Mouse (Mus musculus): ENCODE measurements around the gene Ddx59. TPM values are rescaled to one million over a fixed set of nuclear protein-coding genes. Genes with fewer than 3 reads are reported as not detected.

The Ddx59 gene
- polyA plus RNA-seq, 1 experiment from 2014 or later, result 14.0 TPM

DNA sequence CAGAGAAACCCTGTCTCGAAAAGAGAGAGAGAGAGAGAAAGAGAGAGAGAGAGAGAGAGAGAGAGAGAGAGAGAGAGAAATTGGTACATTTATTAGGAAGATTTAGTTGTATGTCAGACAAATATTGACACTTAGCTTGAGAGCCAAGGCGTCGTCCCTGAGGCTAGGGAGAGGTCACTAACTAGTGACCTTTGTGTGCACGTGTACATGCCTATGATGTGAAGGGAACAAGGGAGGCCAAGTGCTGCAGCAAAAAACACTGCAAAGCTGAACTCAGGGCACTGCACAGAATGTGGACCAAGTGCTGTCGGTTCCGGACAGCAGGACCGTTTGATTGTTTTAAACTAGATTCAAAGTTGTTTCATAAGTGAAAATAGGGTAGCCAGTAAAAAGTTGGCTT is 25.7 kb downstream of the Ddx59 start:
- ATAC-seq (replicated peaks; ENCODE audit: insufficient number of reproducible peaks, low FRiP score, low TSS enrichment), result no peak
- WGBS (ENCODE audit: insufficient replicate concordance), result 81% methylated on average over 7 of the region's 7 CpGs
- Histone ChIP-seq H3K9me3 (replicated peaks; ENCODE audit: control insufficient read depth, low read length) (no peaks in the 10 kb centered on the region), H3K27me3 (ENCODE audit: control insufficient read depth, insufficient read depth, low read length) (no peaks in the 10 kb centered on the region), H3K36me3 (ENCODE audit: control insufficient read depth, insufficient read depth, low read length) (no peaks in the 10 kb centered on the region), H3K4me3 (ENCODE audit: low read depth, low read length) (no peak overlapping the region), H3K4me1 (ENCODE audit: control insufficient read depth, insufficient read depth, low read length) (no peaks in the 10 kb centered on the region), H3K9ac (ENCODE audit: low read depth, low read length) (no peak overlapping the region), H3K4me2 (no peak overlapping the region), H3K27ac (ENCODE audit: low read depth, low read length) (no peak overlapping the region)

DNA sequence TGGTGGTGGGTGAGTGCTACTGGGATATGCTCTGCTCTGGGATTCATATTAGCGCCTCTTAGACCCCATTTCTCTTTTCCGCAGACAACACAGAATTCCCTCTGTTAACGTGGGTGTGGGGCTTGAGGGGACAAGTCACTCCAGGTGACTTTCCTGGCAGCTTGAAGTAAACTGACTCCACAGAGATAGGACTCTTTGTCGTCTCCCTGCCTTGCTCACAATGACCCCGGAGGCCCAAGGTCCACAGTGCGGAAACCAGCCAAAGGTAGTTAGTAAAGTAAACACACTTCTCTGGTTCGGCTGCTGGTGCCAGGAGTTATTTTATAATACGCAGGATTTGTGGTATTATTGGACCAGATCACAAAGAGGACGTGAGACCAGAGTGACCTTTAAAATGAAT is 27.7 kb downstream of the Ddx59 start:
- 73% methylated on average over 9 of the region's 9 CpGs for WGBS (ENCODE audit: insufficient replicate concordance)
- no peak overlapping the region for H3K9ac ChIP-seq (ENCODE audit: low read depth, low read length)
- H3K4me2 ChIP-seq, result no peak overlapping the region
- no peak for ATAC-seq (replicated peaks; ENCODE audit: insufficient number of reproducible peaks, low FRiP score, low TSS enrichment)
- no peaks in the 10 kb centered on the region for H3K4me1 ChIP-seq (ENCODE audit: control insufficient read depth, insufficient read depth, low read length)
- H3K4me3 ChIP-seq (ENCODE audit: low read depth, low read length), result no peak overlapping the region
- H3K9me3 ChIP-seq (replicated peaks; ENCODE audit: control insufficient read depth, low read length), result no peaks in the 10 kb centered on the region
- no peaks in the 10 kb centered on the region for H3K27me3 ChIP-seq (ENCODE audit: control insufficient read depth, insufficient read depth, low read length)
- H3K27ac ChIP-seq (ENCODE audit: low read depth, low read length), result no peak overlapping the region
- no peaks in the 10 kb centered on the region for H3K36me3 ChIP-seq (ENCODE audit: control insufficient read depth, insufficient read depth, low read length)

- 76% methylated on average over 12 of the region's 12 CpGs for WGBS (ENCODE audit: insufficient replicate concordance)
- no peaks in the 10 kb centered on the region for H3K27me3 ChIP-seq (ENCODE audit: control insufficient read depth, insufficient read depth, low read length)
- no peak overlapping the region for H3K4me3 ChIP-seq (ENCODE audit: low read depth, low read length)
- H3K9ac ChIP-seq (ENCODE audit: low read depth, low read length), result no peak overlapping the region
- no peaks in the 10 kb centered on the region for H3K9me3 ChIP-seq (replicated peaks; ENCODE audit: control insufficient read depth, low read length)
- H3K27ac ChIP-seq (ENCODE audit: low read depth, low read length), result no peak overlapping the region
- H3K4me1 ChIP-seq (ENCODE audit: control insufficient read depth, insufficient read depth, low read length), result no peaks in the 10 kb centered on the region
- ATAC-seq (replicated peaks; ENCODE audit: insufficient number of reproducible peaks, low FRiP score, low TSS enrichment), result no peak
- no peak overlapping the region for H3K4me2 ChIP-seq
- H3K36me3 ChIP-seq (ENCODE audit: control insufficient read depth, insufficient read depth, low read length), result no peaks in the 10 kb centered on the region
These were observed 29.6 kb downstream of the Ddx59 start for GRCm38 (mm10) chr1:136444555-136445255.

DNA sequence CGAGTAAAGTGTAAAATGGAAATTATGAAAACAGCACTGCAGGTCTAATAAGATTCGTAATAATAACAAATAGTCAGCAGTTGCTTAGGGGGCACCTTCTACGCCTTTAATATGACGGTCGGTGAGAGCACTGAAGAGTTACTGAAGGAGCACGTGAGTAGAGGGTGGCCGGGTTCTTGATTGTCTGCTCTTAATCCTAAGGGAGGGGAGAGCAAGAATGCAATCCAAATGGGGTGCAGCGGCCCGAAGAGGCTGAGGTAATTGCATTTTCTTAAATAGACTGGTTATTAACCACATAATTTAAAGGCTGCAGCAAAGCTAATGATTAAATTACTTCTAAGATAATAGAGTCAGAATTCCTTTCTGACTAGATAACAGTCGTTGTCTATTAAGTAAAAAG is 31.9 kb downstream of the Ddx59 start:
- H3K4me3 ChIP-seq (ENCODE audit: low read depth, low read length), result no peak overlapping the region
- H3K4me1 ChIP-seq (ENCODE audit: control insufficient read depth, insufficient read depth, low read length), result no peaks in the 10 kb centered on the region
- H3K9ac ChIP-seq (ENCODE audit: low read depth, low read length), result no peak overlapping the region
- no peak overlapping the region for H3K27ac ChIP-seq (ENCODE audit: low read depth, low read length)
- H3K27me3 ChIP-seq (ENCODE audit: control insufficient read depth, insufficient read depth, low read length), result no peaks in the 10 kb centered on the region
- no peaks in the 10 kb centered on the region for H3K36me3 ChIP-seq (ENCODE audit: control insufficient read depth, insufficient read depth, low read length)
- ATAC-seq (replicated peaks; ENCODE audit: insufficient number of reproducible peaks, low FRiP score, low TSS enrichment), result no peak
- WGBS (ENCODE audit: insufficient replicate concordance), result 85% methylated on average over 10 of the region's 10 CpGs
- no peaks in the 10 kb centered on the region for H3K9me3 ChIP-seq (replicated peaks; ENCODE audit: control insufficient read depth, low read length)
- no peak overlapping the region for H3K4me2 ChIP-seq

DNA sequence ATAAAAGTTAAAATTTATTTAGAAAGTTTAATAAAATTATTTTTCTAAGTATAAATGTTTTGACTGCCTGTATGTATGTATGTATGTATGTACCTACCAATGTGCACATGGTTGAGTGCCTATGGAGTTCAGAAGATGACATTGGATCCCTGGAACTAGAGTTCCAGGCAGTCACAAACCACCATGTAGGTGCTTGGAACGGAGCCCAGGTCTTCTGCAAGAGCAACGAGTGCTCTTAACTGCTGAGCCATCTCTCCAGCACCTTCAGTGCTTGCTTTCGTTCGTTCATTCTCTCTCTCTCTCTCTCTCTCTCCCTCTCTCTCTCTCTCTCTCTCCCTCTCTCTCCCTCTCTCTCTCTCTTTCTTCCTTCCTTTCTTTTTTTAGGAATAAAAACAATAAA is 32.3 kb downstream of the Ddx59 start:
- no peak overlapping the region for H3K27ac ChIP-seq (ENCODE audit: low read depth, low read length)
- no peak overlapping the region for H3K4me2 ChIP-seq
- ATAC-seq (replicated peaks; ENCODE audit: insufficient number of reproducible peaks, low FRiP score, low TSS enrichment), result no peak
- no peak overlapping the region for H3K9ac ChIP-seq (ENCODE audit: low read depth, low read length)
- WGBS (ENCODE audit: insufficient replicate concordance), result 73% methylated on average over 4 of the region's 4 CpGs
- no peaks in the 10 kb centered on the region for H3K36me3 ChIP-seq (ENCODE audit: control insufficient read depth, insufficient read depth, low read length)
- H3K4me3 ChIP-seq (ENCODE audit: low read depth, low read length), result no peak overlapping the region
- no peaks in the 10 kb centered on the region for H3K9me3 ChIP-seq (replicated peaks; ENCODE audit: control insufficient read depth, low read length)
- H3K4me1 ChIP-seq (ENCODE audit: control insufficient read depth, insufficient read depth, low read length), result no peaks in the 10 kb centered on the region
- no peaks in the 10 kb centered on the region for H3K27me3 ChIP-seq (ENCODE audit: control insufficient read depth, insufficient read depth, low read length)

- Histone ChIP-seq H3K9ac (ENCODE audit: low read depth, low read length) (no peak overlapping the region), H3K27me3 (ENCODE audit: control insufficient read depth, insufficient read depth, low read length) (no peaks in the 10 kb centered on the region), H3K27ac (ENCODE audit: low read depth, low read length) (no peak overlapping the region), H3K4me2 (no peak overlapping the region), H3K9me3 (replicated peaks; ENCODE audit: control insufficient read depth, low read length) (no peaks in the 10 kb centered on the region), H3K4me1 (ENCODE audit: control insufficient read depth, insufficient read depth, low read length) (no peaks in the 10 kb centered on the region), H3K36me3 (ENCODE audit: control insufficient read depth, insufficient read depth, low read length) (no peaks in the 10 kb centered on the region), H3K4me3 (ENCODE audit: low read depth, low read length) (no peak overlapping the region)
- ATAC-seq (replicated peaks; ENCODE audit: insufficient number of reproducible peaks, low FRiP score, low TSS enrichment), result no peak
- 87% methylated on average over 6 of the region's 6 CpGs for WGBS (ENCODE audit: insufficient replicate concordance)
These were observed 34.5 kb downstream of the Ddx59 start for GRCm38 (mm10) chr1:136449541-136449940.

DNA sequence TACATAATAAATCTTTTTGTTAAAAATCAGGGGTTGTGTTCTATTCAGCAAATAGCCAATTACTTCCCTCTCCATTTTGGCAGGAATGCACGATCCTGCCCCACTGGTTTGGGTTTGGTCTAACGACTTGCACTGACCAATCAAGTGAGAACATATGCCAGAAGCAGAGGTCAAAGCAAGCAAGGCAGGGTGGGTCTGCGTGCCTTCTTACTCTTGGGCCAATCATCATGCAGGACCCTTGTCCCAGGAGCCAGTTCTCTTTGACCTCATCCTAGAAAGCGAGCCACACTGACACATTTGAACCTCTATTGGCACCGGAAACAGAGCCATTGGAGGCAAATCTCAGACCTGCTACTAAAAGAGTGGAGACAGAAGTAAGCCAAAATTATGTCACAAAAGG is 35.1 kb downstream of the Ddx59 start:
- H3K4me1 ChIP-seq (ENCODE audit: control insufficient read depth, insufficient read depth, low read length), result no peaks in the 10 kb centered on the region
- H3K9me3 ChIP-seq (replicated peaks; ENCODE audit: control insufficient read depth, low read length), result no peaks in the 10 kb centered on the region
- H3K27me3 ChIP-seq (ENCODE audit: control insufficient read depth, insufficient read depth, low read length), result no peaks in the 10 kb centered on the region
- H3K27ac ChIP-seq (ENCODE audit: low read depth, low read length), result no peak overlapping the region
- H3K9ac ChIP-seq (ENCODE audit: low read depth, low read length), result no peak overlapping the region
- ATAC-seq (replicated peaks; ENCODE audit: insufficient number of reproducible peaks, low FRiP score, low TSS enrichment), result no peak
- H3K36me3 ChIP-seq (ENCODE audit: control insufficient read depth, insufficient read depth, low read length), result no peaks in the 10 kb centered on the region
- no peak overlapping the region for H3K4me2 ChIP-seq
- 82% methylated on average over 5 of the region's 5 CpGs for WGBS (ENCODE audit: insufficient replicate concordance)
- no peak overlapping the region for H3K4me3 ChIP-seq (ENCODE audit: low read depth, low read length)

DNA sequence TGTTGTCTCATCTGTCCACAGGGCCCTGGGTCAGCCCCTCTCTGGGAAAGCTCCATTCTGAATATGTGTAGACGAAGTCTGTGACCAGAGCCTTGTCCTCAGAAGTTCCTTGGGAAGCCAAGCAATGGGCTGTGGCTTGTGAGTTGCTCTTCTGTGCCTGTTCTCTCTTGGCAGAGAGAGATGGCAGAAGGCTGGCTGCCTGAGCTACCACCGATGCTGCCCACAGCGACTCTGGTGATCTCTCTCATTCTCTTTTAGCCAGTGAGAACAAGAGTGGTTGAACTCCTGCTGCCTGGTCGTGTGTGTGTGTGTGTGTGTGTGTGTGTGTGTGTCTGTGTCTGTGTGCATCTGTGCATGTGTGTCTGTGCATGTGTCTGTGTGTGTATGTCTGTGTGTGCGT is 37.4 kb downstream of the Ddx59 start:
- Histone ChIP-seq H3K4me2 (no peak overlapping the region), H3K9me3 (replicated peaks; ENCODE audit: control insufficient read depth, low read length) (no peaks in the 10 kb centered on the region), H3K4me3 (ENCODE audit: low read depth, low read length) (no peak overlapping the region), H3K36me3 (ENCODE audit: control insufficient read depth, insufficient read depth, low read length) (no peaks in the 10 kb centered on the region), H3K27ac (ENCODE audit: low read depth, low read length) (no peak overlapping the region), H3K9ac (ENCODE audit: low read depth, low read length) (no peak overlapping the region), H3K4me1 (ENCODE audit: control insufficient read depth, insufficient read depth, low read length) (no peaks in the 10 kb centered on the region), H3K27me3 (ENCODE audit: control insufficient read depth, insufficient read depth, low read length) (no peaks in the 10 kb centered on the region)
- WGBS (ENCODE audit: insufficient replicate concordance), result 73% methylated on average over 5 of the region's 5 CpGs
- ATAC-seq (replicated peaks; ENCODE audit: insufficient number of reproducible peaks, low FRiP score, low TSS enrichment), result no peak
